Mouse (Mus musculus): ENCODE data around the gene Ccr7. TPM values are rescaled to one million over a fixed set of nuclear protein-coding genes. Genes with fewer than 3 reads are reported as not detected.

Gene Ccr7
- 52.0 and 79.1 TPM in 2 replicates for polyA plus RNA-seq (2012; ENCODE audit: low replicate concordance)

GRCm38 (mm10) chr11:99154987-99155641, at the start of gene Ccr7:
TSS of gene Ccr7 (minus strand) at chr11:99155077.

Other genes starting within 250 kb of the Ccr7 start
- gene Cdc6, start 247.3 kb downstream of the Ccr7 start, polyA plus RNA-seq (2012; ENCODE audit: low replicate concordance): 0.40 and 0.89 TPM in 2 replicates
- 162 and 425 TPM in 2 replicates for gene Rara, start 227.3 kb downstream of the Ccr7 start, polyA plus RNA-seq (2012; ENCODE audit: low replicate concordance)
- gene Gjd3, start 172.1 kb downstream of the Ccr7 start, polyA plus RNA-seq (2012; ENCODE audit: low replicate concordance): 0.40 TPM in 1 of 2 replicates, not detected in the other
- 1.2 and 20.8 TPM in 2 replicates for gene Top2a, start 130.9 kb downstream of the Ccr7 start, polyA plus RNA-seq (2012; ENCODE audit: low replicate concordance)
- gene Igfbp4, start 113.8 kb downstream of the Ccr7 start, polyA plus RNA-seq (2012; ENCODE audit: low replicate concordance): 197 and 283 TPM in 2 replicates
- 0.48 and 1.1 TPM in 2 replicates for gene Tns4, start 65.8 kb downstream of the Ccr7 start, polyA plus RNA-seq (2012; ENCODE audit: low replicate concordance)
- 176 and 278 TPM in 2 replicates for gene Smarce1, start 75.9 kb upstream of the Ccr7 start, polyA plus RNA-seq (2012; ENCODE audit: low replicate concordance)
- gene Krt222, start 89.0 kb upstream of the Ccr7 start, polyA plus RNA-seq (2012; ENCODE audit: low replicate concordance): 0.89 and 1.3 TPM in 2 replicates
- gene Krt24, start 130.2 kb upstream of the Ccr7 start, polyA plus RNA-seq (2012; ENCODE audit: low replicate concordance): not detected in 2 replicates
- not detected in 2 replicates for gene Krt25, start 167.9 kb upstream of the Ccr7 start, polyA plus RNA-seq (2012; ENCODE audit: low replicate concordance)
- not detected in 2 replicates for gene Krt26, start 182.9 kb upstream of the Ccr7 start, polyA plus RNA-seq (2012; ENCODE audit: low replicate concordance)
- gene Krt27, start 196.0 kb upstream of the Ccr7 start, polyA plus RNA-seq (2012; ENCODE audit: low replicate concordance): not detected in 2 replicates
- not detected in 2 replicates for gene Krt28, start 219.8 kb upstream of the Ccr7 start, polyA plus RNA-seq (2012; ENCODE audit: low replicate concordance)
- 4.0 and 10.0 TPM in 2 replicates for gene Krt10, start 234.3 kb upstream of the Ccr7 start, polyA plus RNA-seq (2012; ENCODE audit: low replicate concordance)